Mouse (Mus musculus): ENCODE measurements around the gene Metap1. TPM values are rescaled to one million over a fixed set of nuclear protein-coding genes. Genes with fewer than 3 reads are reported as not detected.

Metap1 gene
- polyA plus RNA-seq, 1 experiment from 2014 or later = 47.7 TPM

- H3K4me2 ChIP-seq = no peak overlapping the region
- no peak overlapping the region for H3K4me3 ChIP-seq
- H3K36me3 ChIP-seq = no peaks in the 10 kb centered on the region
- H3K9me3 ChIP-seq = no peaks in the 10 kb centered on the region
- WGBS = 97% methylated on average over 4 of the region's 4 CpGs
- H3K9ac ChIP-seq = no peak overlapping the region
- H3K27ac ChIP-seq = no peak overlapping the region
- H3K4me1 ChIP-seq (replicated peaks) = peaks cover 16% of the 10 kb centered on the region
- ATAC-seq (ENCODE audit: low FRiP score) = no peak
- no peaks in the 10 kb centered on the region for H3K27me3 ChIP-seq
These were observed 34.6 kb upstream of the Metap1 start for GRCm38 (mm10) chr3:138523956-138524355.

DNA sequence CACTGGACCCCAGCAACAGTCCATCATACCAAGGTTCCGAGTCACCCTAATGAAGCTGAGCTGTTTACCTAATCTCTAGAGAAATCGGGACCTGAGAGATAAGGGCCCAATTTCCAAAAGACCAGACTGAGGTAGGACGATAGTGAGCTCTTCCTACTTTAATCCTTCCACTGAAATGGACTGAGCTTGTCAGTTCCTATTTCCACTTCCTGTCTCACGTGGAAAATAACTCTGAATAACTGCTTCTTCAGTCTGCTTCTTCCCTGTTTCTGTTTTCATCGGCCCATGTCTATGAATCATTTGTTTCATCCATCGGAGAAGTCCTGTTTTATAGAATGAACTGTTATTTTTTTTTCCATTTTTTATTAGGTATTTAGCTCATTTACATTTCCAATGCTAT lies 29.9 kb upstream of the Metap1 start:
- H3K4me1 ChIP-seq (replicated peaks) = no peaks in the 10 kb centered on the region
- WGBS = 86% methylated on average over 6 of the region's 6 CpGs
- no peaks in the 10 kb centered on the region for H3K27me3 ChIP-seq
- H3K27ac ChIP-seq = no peak overlapping the region
- no peak overlapping the region for H3K9ac ChIP-seq
- H3K36me3 ChIP-seq = no peaks in the 10 kb centered on the region
- H3K4me3 ChIP-seq = no peak overlapping the region
- ATAC-seq (ENCODE audit: low FRiP score) = no peak
- no peak overlapping the region for H3K4me2 ChIP-seq
- H3K9me3 ChIP-seq = no peaks in the 10 kb centered on the region

DNA sequence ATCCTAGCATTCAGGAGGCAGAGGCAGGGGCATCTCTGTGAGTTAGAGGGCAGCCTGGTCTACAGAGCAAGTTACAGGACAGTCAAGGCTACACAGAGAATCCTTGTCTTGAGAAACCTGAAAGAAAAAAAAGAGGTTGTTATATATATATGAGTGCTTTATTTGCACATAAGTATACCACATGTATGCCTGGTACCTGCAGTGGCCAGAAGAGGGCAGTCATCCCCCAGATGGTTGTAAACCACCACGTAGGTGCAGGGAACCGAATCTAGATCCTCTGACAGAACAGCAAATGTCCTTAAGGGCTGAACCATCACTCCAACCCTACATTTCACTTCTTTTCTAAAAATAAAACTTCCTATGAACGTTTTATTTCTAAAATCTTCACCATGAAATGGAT lies 28.6 kb upstream of the Metap1 start:
- H3K9ac ChIP-seq = no peak overlapping the region
- no peaks in the 10 kb centered on the region for H3K27me3 ChIP-seq
- peaks cover 7% of the 10 kb centered on the region for H3K4me1 ChIP-seq (replicated peaks)
- WGBS = 62% methylated on average over 3 of the region's 3 CpGs
- ATAC-seq (ENCODE audit: low FRiP score) = no peak
- no peaks in the 10 kb centered on the region for H3K9me3 ChIP-seq
- H3K27ac ChIP-seq = no peak overlapping the region
- H3K36me3 ChIP-seq = no peaks in the 10 kb centered on the region
- no peak overlapping the region for H3K4me2 ChIP-seq
- H3K4me3 ChIP-seq = no peak overlapping the region

DNA sequence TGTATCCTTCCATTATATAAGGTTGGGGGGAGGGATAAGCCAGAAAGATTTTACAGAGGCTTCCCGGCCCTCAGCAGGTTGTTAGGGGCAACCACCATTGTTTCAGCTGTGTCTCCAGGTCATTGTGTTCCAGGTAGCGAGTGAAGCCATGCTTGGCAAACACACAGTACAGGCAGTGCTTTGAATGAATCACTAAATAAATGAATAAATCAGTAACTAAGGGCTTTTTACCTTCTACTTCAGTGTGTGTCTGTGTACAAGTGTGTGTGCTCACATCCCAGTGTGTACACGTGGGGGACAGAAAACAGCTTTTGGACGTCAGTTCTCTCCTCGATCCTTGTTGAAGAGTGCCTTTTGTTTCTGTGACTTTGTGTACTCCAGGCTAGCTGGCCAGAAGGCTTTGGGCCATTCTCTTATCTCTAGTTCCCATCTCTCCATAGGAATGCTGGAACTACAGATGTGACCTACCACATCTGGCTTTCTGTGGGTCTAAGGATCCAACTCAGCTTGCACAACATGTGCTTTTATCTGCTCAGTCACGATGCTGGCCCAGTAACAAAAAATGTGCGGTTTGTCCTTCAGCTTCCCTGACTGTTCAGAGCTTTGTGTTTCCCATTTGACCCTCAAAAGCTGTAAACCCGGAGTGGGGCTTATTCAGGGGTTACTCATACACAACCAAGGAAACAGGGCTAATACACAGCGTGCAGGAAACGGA lies 26.5 kb upstream of the Metap1 start:
- Histone ChIP-seq H3K27ac (no peak overlapping the region), H3K4me3 (no peak overlapping the region), H3K4me2 (no peak overlapping the region), H3K4me1 (replicated peaks) (peaks cover 7% of the 10 kb centered on the region), H3K9me3 (no peaks in the 10 kb centered on the region), H3K36me3 (no peaks in the 10 kb centered on the region), H3K9ac (no peak overlapping the region), H3K27me3 (no peaks in the 10 kb centered on the region)
- ATAC-seq (ENCODE audit: low FRiP score) = peak; percentile 65
- WGBS = 25% methylated on average over 10 of the region's 10 CpGs

DNA sequence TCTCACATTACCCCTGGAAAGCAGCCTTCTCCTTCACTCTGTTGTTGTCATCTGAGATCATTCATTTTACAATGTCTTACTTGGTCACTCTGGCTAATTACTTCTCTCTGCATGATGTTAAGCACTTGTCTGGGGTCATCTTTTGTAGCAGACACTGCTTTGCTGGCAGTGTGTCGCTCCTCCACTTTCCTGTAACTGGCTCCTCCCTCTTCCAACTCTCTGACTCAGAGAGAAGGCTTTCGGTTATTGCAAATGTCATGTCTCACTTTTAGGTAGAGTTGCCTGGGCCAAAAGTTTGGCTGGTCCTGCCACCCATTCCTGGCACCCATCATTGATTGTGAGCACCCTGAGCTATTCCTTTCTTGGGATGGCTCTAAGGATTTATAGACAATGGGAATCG lies 25.4 kb upstream of the Metap1 start:
- H3K36me3 ChIP-seq = no peaks in the 10 kb centered on the region
- peaks cover 7% of the 10 kb centered on the region for H3K4me1 ChIP-seq (replicated peaks)
- WGBS = 38% methylated on average over 3 of the region's 3 CpGs
- H3K9me3 ChIP-seq = no peaks in the 10 kb centered on the region
- H3K27ac ChIP-seq = no peak overlapping the region
- no peak overlapping the region for H3K4me2 ChIP-seq
- ATAC-seq (ENCODE audit: low FRiP score) = no peak
- H3K4me3 ChIP-seq = no peak overlapping the region
- no peak overlapping the region for H3K9ac ChIP-seq
- no peaks in the 10 kb centered on the region for H3K27me3 ChIP-seq

- no peaks in the 10 kb centered on the region for H3K9me3 ChIP-seq
- no peaks in the 10 kb centered on the region for H3K36me3 ChIP-seq
- no peaks in the 10 kb centered on the region for H3K27me3 ChIP-seq
- H3K4me2 ChIP-seq = peak overlapping the region; percentile 48
- peaks cover 7% of the 10 kb centered on the region for H3K4me1 ChIP-seq (replicated peaks)
- H3K27ac ChIP-seq = no peak overlapping the region
- WGBS = 39% methylated on average over 12 of the region's 12 CpGs
- peak overlapping the region; percentile 30 for H3K4me3 ChIP-seq
- ATAC-seq (ENCODE audit: low FRiP score) = no peak
- H3K9ac ChIP-seq = peak overlapping the region; percentile 62
These were observed 23.9 kb upstream of the Metap1 start for GRCm38 (mm10) chr3:138513243-138513642.

GRCm38 (mm10) chr3:138510471-138510870 lies 21.2 kb upstream of the Metap1 start:
- Histone ChIP-seq H3K9me3 (no peaks in the 10 kb centered on the region), H3K4me3 (no peak overlapping the region), H3K36me3 (no peaks in the 10 kb centered on the region), H3K27me3 (no peaks in the 10 kb centered on the region), H3K9ac (no peak overlapping the region), H3K4me1 (replicated peaks) (peaks cover 7% of the 10 kb centered on the region), H3K4me2 (no peak overlapping the region), H3K27ac (no peak overlapping the region)
- 69% methylated on average over 5 of the region's 5 CpGs for WGBS
- peak; percentile 55; the same call in 1 of the 2 replicates for ATAC-seq (ENCODE audit: low FRiP score)

GRCm38 (mm10) chr3:138509581-138509980 lies 20.3 kb upstream of the Metap1 start:
- H3K4me1 ChIP-seq (replicated peaks) = peaks cover 7% of the 10 kb centered on the region
- no peak overlapping the region for H3K27ac ChIP-seq
- no peak overlapping the region for H3K9ac ChIP-seq
- no peak for ATAC-seq (ENCODE audit: low FRiP score)
- no peaks in the 10 kb centered on the region for H3K36me3 ChIP-seq
- H3K4me2 ChIP-seq = no peak overlapping the region
- H3K27me3 ChIP-seq = no peaks in the 10 kb centered on the region
- no peaks in the 10 kb centered on the region for H3K9me3 ChIP-seq
- WGBS = 87% methylated on average over 2 of the region's 2 CpGs
- H3K4me3 ChIP-seq = no peak overlapping the region

- Histone ChIP-seq H3K4me3 (no peak overlapping the region), H3K27ac (no peak overlapping the region), H3K4me2 (no peak overlapping the region), H3K36me3 (no peaks in the 10 kb centered on the region), H3K9me3 (no peaks in the 10 kb centered on the region), H3K27me3 (no peaks in the 10 kb centered on the region), H3K9ac (no peak overlapping the region), H3K4me1 (replicated peaks) (no peaks in the 10 kb centered on the region)
- peak; percentile 44; the same call in 1 of the 2 replicates for ATAC-seq (ENCODE audit: low FRiP score)
- 61% methylated on average over 6 of the region's 6 CpGs for WGBS
These were observed 17.4 kb upstream of the Metap1 start for GRCm38 (mm10) chr3:138506749-138507148.

GRCm38 (mm10) chr3:138503754-138504153 lies 14.4 kb upstream of the Metap1 start:
- WGBS = 90% methylated on average over 11 of the region's 11 CpGs

GRCm38 (mm10) chr3:138499854-138500740 lies 10.8 kb upstream of the Metap1 start:
- Histone ChIP-seq H3K4me3 (no peak overlapping the region), H3K27me3 (no peaks in the 10 kb centered on the region), H3K4me2 (peak overlapping the region; percentile 15), H3K9me3 (no peaks in the 10 kb centered on the region), H3K9ac (no peak overlapping the region), H3K4me1 (replicated peaks) (peaks cover 9% of the 10 kb centered on the region), H3K36me3 (no peaks in the 10 kb centered on the region), H3K27ac (no peak overlapping the region)
- peak; percentile 55 for ATAC-seq (ENCODE audit: low FRiP score)
- 10% methylated on average over 15 of the region's 15 CpGs for WGBS

More at GRCm38 (mm10) chr3:138503754-138504153, 14.4 kb upstream of the Metap1 start:
- Histone ChIP-seq H3K4me3 (no peak overlapping the region), H3K9me3 (no peaks in the 10 kb centered on the region), H3K4me1 (replicated peaks) (peaks cover 9% of the 10 kb centered on the region), H3K27me3 (no peaks in the 10 kb centered on the region), H3K9ac (no peak overlapping the region), H3K36me3 (no peaks in the 10 kb centered on the region), H3K27ac (no peak overlapping the region), H3K4me2 (no peak overlapping the region)
- ATAC-seq (ENCODE audit: low FRiP score) = no peak

DNA sequence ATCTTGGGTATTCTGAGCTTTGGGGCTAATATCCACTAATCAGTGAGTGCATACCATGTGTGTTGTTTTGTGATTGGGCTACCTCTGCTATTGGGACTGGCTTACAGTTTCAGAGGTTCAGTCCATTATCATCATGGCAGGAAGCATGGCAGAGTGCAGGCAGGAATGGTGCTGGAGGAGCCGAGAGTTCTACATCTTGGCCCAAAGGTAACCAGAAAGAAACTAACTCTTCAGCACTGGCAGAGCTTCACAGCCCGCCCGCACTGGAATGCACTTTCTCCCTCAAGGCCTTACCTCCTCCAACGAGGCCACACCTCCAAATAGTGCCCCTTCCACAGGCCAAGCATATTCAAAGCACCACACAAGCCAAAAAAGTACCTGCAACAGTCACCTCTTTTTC lies 9.4 kb upstream of the Metap1 start:
- Histone ChIP-seq H3K9me3 (no peaks in the 10 kb centered on the region), H3K4me3 (no peak overlapping the region), H3K4me2 (no peak overlapping the region), H3K9ac (no peak overlapping the region), H3K27ac (no peak overlapping the region), H3K4me1 (replicated peaks) (peaks cover 9% of the 10 kb centered on the region), H3K27me3 (no peaks in the 10 kb centered on the region), H3K36me3 (no peaks in the 10 kb centered on the region)
- 72% methylated on average over 4 of the region's 4 CpGs for WGBS
- ATAC-seq (ENCODE audit: low FRiP score) = no peak

Data from hindbrain, embryonic 13.5 days (tissue).